Mouse (Mus musculus): ENCODE data around the gene Setd7.
A peak's percentile ranks its signal among the peaks of the same experiment; 100 is the strongest.

Setd7 gene

GRCm38 (mm10) chr3:51517878-51518762, 42.6 kb downstream of the Setd7 start:
- no peak for DNase-seq (ENCODE audit: low read depth, low spot score)

GRCm38 (mm10) chr3:51517467-51517866, 43.2 kb downstream of the Setd7 start:
- no peak for DNase-seq (ENCODE audit: low read depth, low spot score)

GRCm38 (mm10) chr3:51511983-51512382, 48.7 kb downstream of the Setd7 start:
- no peak for DNase-seq (ENCODE audit: low read depth, low spot score)

GRCm38 (mm10) chr3:51510903-51511302, 49.8 kb downstream of the Setd7 start:
- peak; percentile 71 for DNase-seq (ENCODE audit: low read depth, low spot score)

GRCm38 (mm10) chr3:51505465-51505864, 55.2 kb downstream of the Setd7 start:
- DNase-seq (ENCODE audit: low read depth, low spot score), result peak; percentile 41

- no peak for DNase-seq (ENCODE audit: low read depth, low spot score)
Measured at GRCm38 (mm10) chr3:51504385-51504952, 56.2 kb downstream of the Setd7 start.

GRCm38 (mm10) chr3:51499876-51500275, 60.8 kb downstream of the Setd7 start:
- DNase-seq (ENCODE audit: low read depth, low spot score), result no peak

- DNase-seq (ENCODE audit: low read depth, low spot score), result no peak
Measured at GRCm38 (mm10) chr3:51498659-51499058, 62.0 kb downstream of the Setd7 start.

- DNase-seq (ENCODE audit: low read depth, low spot score), result no peak
Measured at GRCm38 (mm10) chr3:51497978-51498377, 62.7 kb downstream of the Setd7 start.

GRCm38 (mm10) chr3:51495646-51496045, 65.0 kb downstream of the Setd7 start:
- no peak for DNase-seq (ENCODE audit: low read depth, low spot score)

- no peak for DNase-seq (ENCODE audit: low read depth, low spot score)
Measured at GRCm38 (mm10) chr3:51494466-51494865, 66.2 kb downstream of the Setd7 start.

- no peak for DNase-seq (ENCODE audit: low read depth, low spot score)
Measured at GRCm38 (mm10) chr3:51493272-51493838, 67.3 kb downstream of the Setd7 start.

- DNase-seq (ENCODE audit: low read depth, low spot score), result no peak
Measured at GRCm38 (mm10) chr3:51490088-51490753, 70.5 kb downstream of the Setd7 start.

- DNase-seq (ENCODE audit: low read depth, low spot score), result no peak
Measured at GRCm38 (mm10) chr3:51486491-51487195, 74.0 kb downstream of the Setd7 start.

- DNase-seq (ENCODE audit: low read depth, low spot score), result no peak
Measured at GRCm38 (mm10) chr3:51485347-51485746, 75.3 kb downstream of the Setd7 start.

GRCm38 (mm10) chr3:51484370-51484769, 76.3 kb downstream of the Setd7 start:
- DNase-seq (ENCODE audit: low read depth, low spot score), result no peak

- peak; percentile 98 for DNase-seq (ENCODE audit: low read depth, low spot score)
Measured at GRCm38 (mm10) chr3:51483741-51484359, 76.8 kb downstream of the Setd7 start, which contains the start of gene Rab33b. Gene Rab33b, plus strand, starts transcription at chr3:51483920.

GRCm38 (mm10) chr3:51482781-51483180, 77.9 kb downstream of the Setd7 start:
- no peak for DNase-seq (ENCODE audit: low read depth, low spot score)

GRCm38 (mm10) chr3:51481881-51482280, 78.8 kb downstream of the Setd7 start:
- no peak for DNase-seq (ENCODE audit: low read depth, low spot score)

GRCm38 (mm10) chr3:51481059-51481458, 79.6 kb downstream of the Setd7 start:
- DNase-seq (ENCODE audit: low read depth, low spot score), result no peak

- no peak for DNase-seq (ENCODE audit: low read depth, low spot score)
Measured at GRCm38 (mm10) chr3:51479893-51480292, 80.8 kb downstream of the Setd7 start.
